Mouse (Mus musculus): Measurements from ENCODE around the gene Hsdl2. TPM values are rescaled to one million over a fixed set of nuclear protein-coding genes. Genes with fewer than 3 reads are reported as not detected.
"Not testable (repeated sequence)": the region's sequence is repeated elsewhere in the genome, so short reads cannot be mapped to it uniquely, and the experiment has no call there.

Hsdl2 gene
- 30.5 and 45.7 TPM in 2 replicates for polyA plus RNA-seq (2012; rRNA removed)

GRCm38 (mm10) chr4:59581314-59582185, at the start of gene Hsdl2:
Gene Hsdl2 (plus strand): TSS chr4:59581563.
- peak; percentile 92 for DNase-seq (ENCODE audit: low read depth)

- DNase-seq (ENCODE audit: low read depth) = no peak
Measured at GRCm38 (mm10) chr4:59533268-59533667, 48.1 kb upstream of the Hsdl2 start.

DNA sequence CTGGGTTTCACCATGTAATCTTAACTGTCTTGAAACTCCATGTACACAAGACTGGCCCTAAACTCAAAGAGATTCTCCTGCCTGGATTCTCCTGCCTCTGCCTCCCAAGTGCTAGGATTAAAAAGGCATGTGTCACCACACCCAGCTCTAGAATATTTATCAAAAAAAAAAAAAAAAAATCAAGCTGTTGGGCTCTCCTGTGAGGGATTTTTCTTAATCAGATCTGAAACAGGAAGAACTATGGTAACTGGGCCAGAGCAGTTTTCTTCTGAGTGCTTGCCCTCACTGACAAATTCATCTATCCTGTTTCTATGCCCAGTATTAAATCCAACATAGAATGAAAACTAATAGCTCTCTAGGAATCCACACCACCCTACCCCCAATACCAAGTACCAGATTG, 45.7 kb upstream of the Hsdl2 start:
- no peak for DNase-seq (ENCODE audit: low read depth)

DNA sequence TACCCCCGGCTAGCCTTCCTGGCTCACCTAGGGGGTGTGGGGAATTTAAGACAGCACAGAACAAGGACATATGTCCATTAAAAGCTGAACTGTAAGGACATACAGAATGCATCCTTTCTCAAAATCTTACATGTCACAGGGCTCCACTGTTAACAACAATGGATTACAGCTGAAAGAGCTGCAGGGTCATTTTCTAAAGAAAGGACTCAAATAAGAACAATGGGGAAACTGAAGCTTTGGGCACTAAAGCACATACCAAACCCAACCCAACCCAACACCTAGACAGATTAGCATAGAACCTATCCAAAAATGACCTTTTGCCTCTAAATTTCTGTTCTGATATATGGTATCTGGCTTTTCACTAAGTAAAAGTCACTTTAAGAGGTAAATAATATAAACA, 45.1 kb upstream of the Hsdl2 start:
- no peak for DNase-seq (ENCODE audit: low read depth)

GRCm38 (mm10) chr4:59543006-59543405, 38.4 kb upstream of the Hsdl2 start:
- DNase-seq (ENCODE audit: low read depth) = no peak

DNA sequence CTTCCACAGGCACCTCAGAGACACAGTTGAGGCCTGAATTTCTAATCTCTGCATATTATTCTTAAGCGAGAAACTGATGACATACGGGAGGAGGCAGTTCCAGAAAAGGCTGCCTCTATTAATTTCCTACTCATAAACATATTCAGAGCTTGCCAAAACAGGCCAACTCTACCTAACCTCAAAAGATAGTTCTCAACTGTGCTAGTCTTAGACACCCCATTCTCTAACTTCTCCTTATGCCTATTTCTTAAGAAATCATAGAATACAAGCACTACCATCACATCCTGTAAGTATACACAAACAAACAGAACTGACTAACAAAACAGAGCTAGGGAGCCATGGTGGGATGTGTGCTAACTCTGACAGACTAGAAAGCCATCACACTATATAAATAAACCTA, 36.7 kb upstream of the Hsdl2 start:
- DNase-seq (ENCODE audit: low read depth) = no peak

GRCm38 (mm10) chr4:59546285-59547071, 34.9 kb upstream of the Hsdl2 start:
- no peak for DNase-seq (ENCODE audit: low read depth)

- DNase-seq (ENCODE audit: low read depth) = no peak
Measured at GRCm38 (mm10) chr4:59547136-59547889, 34.0 kb upstream of the Hsdl2 start.

- DNase-seq (ENCODE audit: low read depth) = no peak
Measured at GRCm38 (mm10) chr4:59548011-59548559, 33.3 kb upstream of the Hsdl2 start.

DNA sequence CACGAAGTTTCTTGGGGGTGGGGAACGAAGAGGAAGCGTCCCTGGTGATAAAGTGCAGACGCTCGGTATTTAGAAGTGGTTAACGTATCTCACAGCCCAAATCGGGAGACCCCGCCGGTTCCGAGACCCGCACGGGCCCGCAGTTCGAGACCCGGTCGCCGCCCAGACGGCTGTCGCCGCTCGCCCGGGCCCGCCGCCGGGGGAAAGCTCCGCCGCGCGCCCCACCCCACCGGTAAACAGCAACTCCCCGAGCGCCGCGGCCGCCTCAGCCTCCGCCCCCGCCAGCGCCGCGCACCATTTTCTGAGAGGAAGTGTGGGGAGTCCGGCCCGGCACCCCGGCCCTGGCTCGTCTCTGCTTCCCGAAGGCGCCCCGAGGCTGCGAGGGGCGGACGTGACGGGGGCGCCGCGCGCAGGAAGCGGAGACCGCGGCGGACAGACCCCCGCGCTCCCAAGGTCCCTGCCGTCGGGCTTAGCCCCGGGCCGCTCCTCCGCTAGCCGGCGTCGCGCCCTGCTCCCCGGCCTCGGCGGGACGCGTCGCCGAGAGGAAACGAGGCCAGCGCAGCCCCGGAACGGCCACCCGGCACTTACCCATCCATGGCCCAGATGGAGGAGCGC, 32.7 kb upstream of the Hsdl2 start:
- no peak for DNase-seq (ENCODE audit: low read depth)

DNA sequence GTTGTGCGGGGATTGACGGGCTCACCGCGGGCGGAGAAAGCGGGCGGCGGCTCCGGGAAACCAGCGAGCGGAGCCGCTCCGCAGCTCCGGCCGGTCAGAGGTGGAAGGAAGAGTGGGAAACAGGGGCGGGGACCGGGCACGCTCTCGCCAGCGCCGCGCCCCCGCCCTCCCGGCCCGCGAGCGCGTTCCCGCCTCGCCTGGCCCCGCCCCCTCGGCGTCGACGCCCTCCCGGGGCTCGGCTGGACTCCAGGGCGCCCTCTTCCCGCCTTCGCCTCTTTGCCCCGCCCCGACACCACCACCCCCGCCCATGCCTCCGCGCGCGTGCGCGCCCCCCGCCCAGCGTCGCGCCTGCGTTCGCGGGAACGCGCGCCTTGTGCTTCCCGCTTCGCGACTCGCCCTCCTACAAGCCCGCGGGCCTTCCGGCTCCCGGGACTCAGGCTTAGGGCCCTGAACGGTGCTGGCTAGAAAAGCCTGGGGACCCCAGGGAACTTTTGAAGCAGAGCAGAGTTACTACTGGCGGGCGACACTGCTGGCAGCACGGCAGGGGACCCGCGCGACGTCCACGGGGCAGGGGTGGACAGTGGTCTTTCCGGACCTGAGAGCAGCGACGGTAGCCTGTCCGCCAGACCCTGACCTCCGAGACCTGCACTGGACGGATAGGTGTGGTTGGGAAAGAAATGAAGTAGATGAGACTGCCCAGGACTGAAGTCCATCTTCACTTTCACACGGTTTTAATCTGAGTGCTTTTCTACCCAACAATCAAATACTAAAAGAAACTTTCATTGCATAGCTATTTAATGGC, 32.0 kb upstream of the Hsdl2 start, which contains the start of gene Ptbp3:
TSS of gene Ptbp3 (minus strand) at position 190 of the 802 bp plus-strand sequence.
- DNase-seq (ENCODE audit: low read depth) = no peak

DNA sequence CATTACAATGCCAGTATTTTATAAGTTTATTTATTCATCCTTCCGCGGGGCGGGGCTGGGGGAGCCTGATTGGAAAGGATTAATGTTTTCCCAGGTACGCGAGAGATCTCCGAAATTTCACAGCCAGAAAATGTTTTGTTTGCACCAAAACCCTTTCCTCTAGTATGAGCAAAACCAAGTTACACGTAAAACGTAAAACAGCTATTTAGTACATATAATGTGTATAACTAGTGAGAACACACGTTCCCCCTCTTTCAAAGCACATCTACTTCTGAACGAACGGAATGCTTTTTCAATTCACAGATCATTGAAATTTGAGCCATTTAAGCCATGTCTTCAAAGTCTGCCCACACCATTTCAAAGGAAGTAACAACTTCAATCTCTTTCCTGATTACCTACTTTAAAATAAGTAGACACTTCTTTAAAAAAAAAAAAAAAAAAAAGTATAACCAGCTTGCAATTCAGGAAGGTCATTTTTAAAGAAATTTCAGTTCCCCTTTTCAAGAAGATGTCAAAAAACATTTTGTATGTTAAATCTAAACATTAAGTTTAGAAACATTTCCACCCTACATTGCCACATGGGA, 31.3 kb upstream of the Hsdl2 start:
- no peak for DNase-seq (ENCODE audit: low read depth)

- DNase-seq (ENCODE audit: low read depth) = no peak
Measured at GRCm38 (mm10) chr4:59551901-59552300, 29.5 kb upstream of the Hsdl2 start.

DNA sequence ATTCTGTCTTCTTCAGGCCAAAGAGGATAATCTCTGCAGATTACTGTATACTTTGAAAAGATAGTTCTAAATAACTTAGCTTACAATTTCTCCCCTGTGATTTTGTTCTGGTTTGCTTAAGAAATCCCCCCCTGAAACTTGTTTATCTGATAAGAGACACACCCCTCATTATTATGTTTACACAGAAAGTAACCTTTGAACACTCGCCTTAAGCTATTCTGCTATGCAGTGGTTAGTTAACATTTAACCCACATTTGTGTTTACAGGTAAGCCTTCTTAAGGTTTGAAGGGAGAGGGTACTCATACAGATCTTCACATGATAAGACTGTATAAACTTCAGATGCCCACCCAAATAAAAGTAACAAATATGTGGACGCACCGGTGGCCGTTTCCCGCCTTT, 28.5 kb upstream of the Hsdl2 start:
- no peak for DNase-seq (ENCODE audit: low read depth)

DNA sequence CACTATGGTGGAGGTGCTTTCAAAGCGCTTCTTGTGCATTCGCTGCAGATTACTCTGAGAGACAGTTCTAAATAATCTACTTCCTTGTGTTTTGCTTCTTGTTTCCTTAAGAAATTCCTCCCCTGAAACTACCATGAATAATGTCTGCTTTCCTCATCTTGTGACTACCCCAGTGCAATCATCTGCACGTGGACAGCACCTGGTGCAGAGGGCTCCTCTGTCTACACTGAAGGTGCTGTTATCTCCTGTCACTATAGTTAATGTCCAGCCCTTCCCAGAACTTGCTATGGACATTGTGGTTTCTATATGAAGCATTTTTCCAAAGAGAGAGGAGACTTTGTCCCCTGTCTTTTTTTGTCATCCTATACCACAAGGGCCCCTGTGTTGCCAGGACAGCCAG, 27.8 kb upstream of the Hsdl2 start:
- DNase-seq (ENCODE audit: low read depth) = no peak

GRCm38 (mm10) chr4:59555177-59555576, 26.2 kb upstream of the Hsdl2 start:
- DNase-seq (ENCODE audit: low read depth) = no peak

DNA sequence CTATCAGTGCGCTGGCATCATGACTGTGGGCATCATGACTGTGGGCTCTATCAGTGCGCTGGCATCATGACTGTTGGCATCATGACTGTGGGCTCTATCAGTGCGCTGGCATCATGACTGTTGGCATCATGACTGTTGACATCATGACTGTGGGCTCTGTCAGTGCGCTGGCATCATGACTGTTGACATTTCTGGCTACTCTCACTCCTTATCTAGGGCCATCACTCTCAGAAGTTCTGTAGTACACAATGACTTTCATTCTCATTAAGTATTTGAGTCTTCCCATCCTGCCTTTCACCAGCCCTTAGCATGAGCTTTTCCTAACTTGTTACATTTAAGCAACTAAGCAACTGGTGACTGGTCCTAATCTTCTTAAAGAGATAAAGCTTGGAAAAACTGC, 24.0 kb upstream of the Hsdl2 start:
- not testable (repeated sequence) for DNase-seq (ENCODE audit: low read depth)

DNA sequence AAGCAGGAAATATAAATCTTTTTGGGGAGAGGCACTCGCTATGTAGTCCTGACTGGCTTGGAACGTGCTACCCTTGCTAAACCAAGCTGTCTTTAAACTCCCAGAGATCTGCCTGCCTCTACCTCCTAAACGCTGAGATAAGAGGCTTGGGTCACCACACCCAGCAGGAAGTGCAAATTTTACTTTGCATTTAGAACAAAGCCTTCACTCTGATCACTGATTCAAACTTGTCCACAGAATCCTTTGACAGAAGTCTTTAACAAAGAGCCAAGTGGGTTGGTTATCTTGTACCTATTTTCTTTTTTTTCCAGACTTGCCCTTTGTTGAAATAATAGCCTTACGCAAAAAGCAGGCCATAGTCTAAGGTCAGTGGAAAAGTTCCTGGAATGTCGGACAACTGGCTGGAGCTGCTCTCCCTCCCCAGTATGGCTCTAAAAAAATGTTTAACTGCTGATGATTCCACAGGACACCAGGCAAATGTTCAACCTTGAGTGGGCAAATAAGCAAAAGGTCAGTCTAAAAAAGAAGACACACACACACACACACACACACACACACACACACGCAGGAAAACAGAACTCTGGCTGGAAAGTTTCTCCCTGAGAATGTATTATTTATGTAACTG, 23.2 kb upstream of the Hsdl2 start:
- DNase-seq (ENCODE audit: low read depth) = no peak

DNA sequence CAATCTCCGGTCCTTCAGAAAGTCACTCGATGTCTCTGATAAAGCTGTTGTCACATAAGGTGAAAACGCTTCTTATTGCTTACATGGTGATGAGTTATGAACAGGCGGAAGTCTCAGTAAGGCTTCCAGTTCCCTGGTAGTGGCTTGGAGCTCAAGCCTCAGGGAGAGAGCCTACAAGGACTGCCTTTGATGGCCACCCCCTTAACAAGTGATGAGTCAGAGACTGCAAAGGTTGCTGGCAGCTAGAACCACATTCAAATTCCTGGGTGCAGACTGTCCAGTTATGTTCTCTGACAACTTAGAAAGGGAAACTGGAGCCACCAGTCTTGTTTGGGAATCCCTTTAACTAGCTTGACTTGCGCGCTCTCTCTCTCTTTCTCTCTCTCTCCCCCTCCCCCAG, 21.2 kb upstream of the Hsdl2 start:
- DNase-seq (ENCODE audit: low read depth) = no peak

DNA sequence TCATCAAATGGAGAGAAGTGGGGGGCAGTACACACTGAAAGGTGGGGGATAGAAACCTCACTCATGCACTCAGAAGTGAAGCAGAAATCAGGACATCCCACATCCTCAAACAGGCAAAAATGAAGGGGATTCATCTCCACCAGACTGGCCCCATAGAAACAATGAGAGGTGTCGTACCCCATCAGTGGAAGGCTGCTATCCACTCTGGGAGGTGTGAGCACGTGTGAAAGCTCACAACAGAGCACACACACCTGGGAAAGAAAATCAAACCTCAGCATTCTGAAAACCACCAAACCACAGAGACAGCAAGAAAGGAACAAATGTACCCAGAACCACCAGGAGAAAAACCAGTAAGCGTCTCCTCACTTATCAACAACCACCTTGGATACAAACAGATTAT, 17.2 kb upstream of the Hsdl2 start:
- DNase-seq (ENCODE audit: low read depth) = no peak

All from gonadal fat pad, adult 2 months (tissue).